Mouse (Mus musculus) left cerebral cortex, adult 11 months (tissue): ENCODE results near the gene Cyp26a1.

Source experiments
- DNase-seq: peaks from one replicate; pipeline ENCODE4 v3.0.0; 2022; ENCODE audit warnings: low spot score

The Cyp26a1 gene

GRCm38 (mm10) chr19:37698273-37699160, 919 bp downstream of the Cyp26a1 start:
- no peak for DNase-seq

GRCm38 (mm10) chr19:37699711-37700110, 2.1 kb downstream of the Cyp26a1 start:
- no peak for DNase-seq

- DNase-seq: no peak
These were observed 4.9 kb downstream of the Cyp26a1 start for GRCm38 (mm10) chr19:37702377-37703076.

GRCm38 (mm10) chr19:37703902-37704509, 6.4 kb downstream of the Cyp26a1 start:
- peak; percentile 18 for DNase-seq

GRCm38 (mm10) chr19:37705722-37706121, 8.1 kb downstream of the Cyp26a1 start:
- DNase-seq: no peak

GRCm38 (mm10) chr19:37714681-37715080, 17.1 kb downstream of the Cyp26a1 start:
- DNase-seq: no peak

GRCm38 (mm10) chr19:37715980-37716379, 18.4 kb downstream of the Cyp26a1 start:
- DNase-seq: no peak

GRCm38 (mm10) chr19:37716524-37717175, 19.1 kb downstream of the Cyp26a1 start:
- no peak for DNase-seq

- DNase-seq: no peak
These were observed 21.6 kb downstream of the Cyp26a1 start for GRCm38 (mm10) chr19:37719166-37719565.

- no peak for DNase-seq
These were observed 27.0 kb downstream of the Cyp26a1 start for GRCm38 (mm10) chr19:37724591-37724990.

- DNase-seq: no peak
These were observed 29.0 kb downstream of the Cyp26a1 start for GRCm38 (mm10) chr19:37726585-37726984.

- DNase-seq: no peak
These were observed 29.8 kb downstream of the Cyp26a1 start for GRCm38 (mm10) chr19:37727366-37727765.

- no peak for DNase-seq
These were observed 37.8 kb downstream of the Cyp26a1 start for GRCm38 (mm10) chr19:37735426-37735825.

GRCm38 (mm10) chr19:37738575-37738974, 41.0 kb downstream of the Cyp26a1 start:
- DNase-seq: no peak

GRCm38 (mm10) chr19:37740043-37740442, 42.4 kb downstream of the Cyp26a1 start:
- DNase-seq: no peak
